Mouse (Mus musculus) myocyte (in vitro differentiated cells): Measurements from ENCODE around the gene Mrpl48.

Experiments
- CEBPB ChIP-seq: IDR thresholded peaks from 2 replicates; pipeline ENCODE4 v1.6.1; 2011; ENCODE audit warnings: mild to moderate bottlenecking, moderate library complexity; ENCODE audit not compliant: poor library complexity, insufficient read depth, severe bottlenecking
- MAX ChIP-seq: IDR thresholded peaks from one replicate; pipeline ENCODE4 v1.6.1; 2011; ENCODE audit warnings: low read depth, mild to moderate bottlenecking, control low read depth
- MYOD1 ChIP-seq, 3 experiments: IDR thresholded peaks; one replicate each; pipeline ENCODE4 v1.6.1; 2011; ENCODE audit warnings: control low read depth in 2 of 3, low read depth in 2 of 3, mild to moderate bottlenecking in 2 of 3, moderate library complexity in 1 of 3; ENCODE audit not compliant: insufficient read length in 2 of 3, control insufficient read depth in 1 of 3
- POLR2A ChIP-seq: IDR thresholded peaks from one replicate; pipeline ENCODE4 v1.6.1; 2011; ENCODE audit warnings: low read depth, mild to moderate bottlenecking, control low read depth, moderate library complexity; ENCODE audit not compliant: insufficient read length
- POLR2AphosphoS2 ChIP-seq: IDR thresholded peaks from one replicate; pipeline ENCODE4 v1.6.1; 2011; ENCODE audit warnings: low read depth, control low read depth; ENCODE audit not compliant: insufficient read length
- SRF ChIP-seq: IDR thresholded peaks from one replicate; pipeline ENCODE4 v1.6.1; 2011; ENCODE audit warnings: low read depth; ENCODE audit not compliant: control insufficient read depth, insufficient read length
- USF1 ChIP-seq: IDR thresholded peaks from one replicate; pipeline ENCODE4 v1.6.1; 2011; ENCODE audit warnings: low read depth, mild to moderate bottlenecking, control low read depth, moderate library complexity

- peak; percentile 97 for TF ChIP-seq POLR2AphosphoS2
- peak; percentile 98 for TF ChIP-seq POLR2A
- TF ChIP-seq USF1, result no peak
- TF ChIP-seq MYOD1 (IDR thresholded peaks at IDR 0.05; ENCODE audit: control insufficient read depth in 1 of 3, insufficient read length in 2 of 3, low read depth in 2 of 3), result peak in 2 of 3 experiments; percentile 17 to 42
- TF ChIP-seq MAX, result no peak
- TF ChIP-seq CEBPB, result no peak
- peak; percentile 71 for TF ChIP-seq SRF
Measured at GRCm38 (mm10) chr7:100607214-100608129, 629 bp downstream of the Mrpl48 start, which contains the start of gene Rab6a.
